Mouse (Mus musculus) kidney, adult 8-10 months (tissue): Measurements from ENCODE around the gene D430041D05Rik.
A peak's percentile ranks its signal among the peaks of the same experiment; 100 is the strongest.

ENCODE experiments used
- DNase-seq, 2 experiments: peaks; one replicate each; pipeline ENCODE4 v3.0.0; 2022

The D430041D05Rik gene

GRCm38 (mm10) chr2:104410963-104411545, at the start of gene D430041D05Rik:
Gene D430041D05Rik (minus strand): TSS chr2:104411013.
- DNase-seq, result no peak

- DNase-seq, result no peak
These were observed 49.2 kb upstream of the D430041D05Rik start for GRCm38 (mm10) chr2:104460021-104460420.

DNA sequence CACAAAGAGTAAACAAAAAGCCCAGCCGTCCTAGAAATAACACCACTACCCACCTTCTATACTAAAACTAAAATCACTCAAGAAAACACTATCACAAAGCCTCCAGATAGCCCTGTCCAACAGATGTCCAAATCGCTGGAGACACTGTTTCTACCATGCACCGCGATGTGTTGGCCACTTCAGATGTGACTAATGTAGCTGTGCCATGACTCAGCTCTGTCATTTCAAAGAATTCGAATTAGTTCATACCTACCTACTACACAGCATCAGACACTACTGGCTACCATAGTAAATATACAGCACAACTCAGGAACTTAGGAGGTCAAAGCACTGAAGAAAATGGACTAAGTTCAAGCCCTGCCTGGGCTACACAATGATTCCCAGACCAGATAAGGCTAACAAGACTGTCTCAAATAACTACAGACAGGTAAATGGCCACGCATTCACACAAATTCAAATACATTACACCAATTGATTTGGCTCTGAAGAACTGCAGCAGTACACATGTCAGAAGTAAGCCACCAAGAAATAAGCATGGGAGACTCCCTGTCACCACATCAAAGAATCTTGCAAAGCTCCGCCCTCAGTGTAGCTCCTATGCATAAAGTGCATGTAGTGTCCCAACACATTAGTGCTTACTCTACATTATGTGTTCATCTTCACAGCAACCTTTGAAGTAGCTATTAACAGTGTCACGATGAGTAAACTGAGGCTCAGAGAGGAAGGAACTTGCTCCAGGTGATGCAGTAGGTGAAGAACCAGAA, 47.9 kb upstream of the D430041D05Rik start:
- no peak for DNase-seq

DNA sequence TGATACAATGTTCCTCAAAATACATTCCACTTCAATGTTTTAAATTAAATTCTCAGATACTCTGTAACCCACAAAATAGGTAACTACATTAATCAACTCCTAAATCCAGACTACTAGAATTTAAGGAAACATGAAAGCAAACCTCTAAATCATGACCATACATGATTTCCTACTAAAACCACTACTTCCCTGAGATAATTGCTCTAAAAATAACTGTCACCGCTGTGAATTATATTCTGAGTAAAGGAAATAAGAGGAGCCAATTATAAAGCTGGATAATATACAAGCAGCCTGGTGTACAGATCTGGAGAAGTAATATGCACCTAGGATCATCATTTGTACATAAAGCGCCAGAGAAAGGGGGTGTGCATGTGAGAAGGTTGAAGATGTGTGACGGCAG, 46.3 kb upstream of the D430041D05Rik start:
- DNase-seq, result no peak

GRCm38 (mm10) chr2:104450685-104451084, 39.9 kb upstream of the D430041D05Rik start:
- DNase-seq, result peak in 1 of 2 experiments; percentile 22

- no peak for DNase-seq
These were observed 38.4 kb upstream of the D430041D05Rik start for GRCm38 (mm10) chr2:104449191-104449590.

GRCm38 (mm10) chr2:104448201-104448600, 37.4 kb upstream of the D430041D05Rik start:
- DNase-seq, result no peak

- DNase-seq, result no peak
These were observed 35.2 kb upstream of the D430041D05Rik start for GRCm38 (mm10) chr2:104446016-104446415.

DNA sequence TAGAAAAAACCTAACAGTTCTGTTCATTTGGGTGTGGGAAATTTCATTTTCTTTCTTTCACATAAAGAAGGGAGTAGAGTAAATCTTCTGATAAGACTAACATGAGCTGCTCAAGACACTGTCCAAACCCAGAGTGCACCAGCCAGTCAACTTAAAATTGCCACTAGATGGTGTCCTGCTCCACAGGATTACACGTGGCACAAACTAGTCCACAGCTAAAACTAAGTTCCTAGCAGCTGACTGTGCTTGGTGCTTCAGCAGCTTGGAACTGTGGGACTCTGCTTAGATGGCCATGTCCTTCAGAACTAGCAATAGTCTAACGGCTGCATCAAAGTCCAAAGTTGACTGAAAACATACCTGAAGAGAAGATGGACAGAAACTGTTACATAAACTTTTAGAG, 34.0 kb upstream of the D430041D05Rik start:
- DNase-seq, result peak; percentile 73 to 76

GRCm38 (mm10) chr2:104442341-104442740, 31.5 kb upstream of the D430041D05Rik start:
- no peak for DNase-seq

DNA sequence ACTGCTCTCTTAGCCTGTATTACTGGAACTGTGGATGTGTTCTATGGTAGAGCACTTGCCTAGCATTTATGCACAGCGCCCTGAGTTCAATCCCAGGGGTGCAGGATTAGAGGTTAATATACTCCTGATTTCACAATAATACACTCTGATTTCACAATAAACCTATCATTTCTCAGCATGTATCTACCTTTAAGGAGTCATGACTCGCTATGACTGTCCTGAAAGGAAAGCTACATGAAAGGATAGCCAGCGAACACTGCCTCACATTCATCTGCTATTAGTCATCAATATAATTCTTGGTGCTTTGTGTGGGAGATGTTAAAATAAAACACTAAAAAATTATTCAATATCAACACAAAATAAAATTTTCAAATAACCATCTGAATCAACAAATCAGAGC, 25.4 kb upstream of the D430041D05Rik start:
- DNase-seq, result no peak

DNA sequence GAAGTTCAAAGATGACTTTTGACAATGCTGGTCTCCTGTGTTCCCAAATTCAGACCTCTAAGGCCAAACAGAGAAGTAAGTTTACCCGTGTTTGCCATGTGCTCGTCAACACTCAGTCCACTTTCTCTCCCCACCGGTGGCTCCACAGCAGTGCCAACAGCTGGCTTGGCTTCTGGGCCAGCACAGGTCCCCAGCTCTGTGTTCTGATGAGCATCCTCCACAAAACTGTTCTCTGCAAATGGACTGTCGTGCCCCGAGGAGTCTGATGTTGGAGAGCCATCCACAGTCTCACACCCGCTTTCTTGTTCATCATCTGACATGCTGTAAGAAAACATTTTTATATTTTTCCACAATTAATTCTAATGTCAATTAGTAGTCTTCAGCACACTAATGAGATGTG, 20.3 kb upstream of the D430041D05Rik start:
- no peak for DNase-seq

- no peak for DNase-seq
These were observed 19.8 kb upstream of the D430041D05Rik start for GRCm38 (mm10) chr2:104430566-104430965.

DNA sequence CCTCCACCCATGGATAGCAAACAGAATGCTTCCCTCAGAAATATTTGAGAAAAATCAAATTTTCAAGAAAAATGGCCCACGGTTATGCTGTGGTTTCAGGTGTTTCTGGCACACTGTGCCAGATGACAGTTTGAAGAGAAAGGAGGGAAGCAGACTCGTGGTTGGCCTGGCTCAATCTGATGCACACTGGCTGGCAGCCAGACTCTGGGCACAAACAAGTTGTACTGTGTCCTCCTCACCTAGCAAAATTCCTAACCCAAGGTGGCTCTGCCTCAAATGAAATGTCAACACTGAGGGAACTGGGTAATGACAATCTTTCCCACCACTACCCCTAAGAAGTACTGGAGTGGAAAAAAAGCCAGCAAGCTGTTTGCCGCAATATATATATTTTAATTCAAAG, 15.3 kb upstream of the D430041D05Rik start:
- no peak for DNase-seq

DNA sequence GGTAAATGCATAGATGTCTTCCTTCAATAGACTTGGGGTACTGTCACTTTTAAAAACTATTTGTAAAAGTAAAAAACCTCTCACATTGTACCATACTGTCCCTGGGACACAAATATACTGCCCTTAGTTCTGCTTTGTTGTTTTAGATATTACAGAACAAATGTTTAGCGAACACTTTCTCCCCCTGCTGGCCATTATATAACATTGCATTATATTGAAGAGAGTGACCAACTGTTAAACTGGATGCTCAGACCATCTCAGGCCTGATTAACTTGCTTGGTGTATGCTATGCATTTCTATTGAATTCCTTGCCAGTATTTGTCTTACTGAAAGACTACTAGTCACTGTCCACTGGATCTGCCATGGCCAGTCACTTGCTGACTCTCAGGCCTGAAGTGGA, 11.4 kb upstream of the D430041D05Rik start:
- DNase-seq, result peak in 1 of 2 experiments; percentile 16

DNA sequence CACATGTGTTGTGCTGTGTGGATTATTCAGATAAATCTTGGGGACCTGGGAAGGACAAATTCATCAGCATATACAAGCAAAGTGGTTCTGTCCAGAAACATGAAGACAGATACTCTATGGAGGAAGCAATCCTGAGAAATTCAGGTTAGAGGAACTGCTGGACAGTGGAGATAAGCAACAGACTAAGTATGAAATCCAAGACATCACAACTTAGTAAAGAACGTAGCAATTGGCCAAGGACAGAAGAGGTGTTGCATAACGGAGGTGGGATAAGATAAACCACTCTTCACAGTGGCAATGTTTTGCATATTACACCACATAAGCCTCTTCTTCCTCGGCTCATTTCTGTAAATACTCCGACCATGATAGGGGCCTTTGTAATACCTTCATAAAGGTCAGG, 10.0 kb upstream of the D430041D05Rik start:
- no peak for DNase-seq

- no peak for DNase-seq
These were observed 9.2 kb upstream of the D430041D05Rik start for GRCm38 (mm10) chr2:104419999-104420398.

DNA sequence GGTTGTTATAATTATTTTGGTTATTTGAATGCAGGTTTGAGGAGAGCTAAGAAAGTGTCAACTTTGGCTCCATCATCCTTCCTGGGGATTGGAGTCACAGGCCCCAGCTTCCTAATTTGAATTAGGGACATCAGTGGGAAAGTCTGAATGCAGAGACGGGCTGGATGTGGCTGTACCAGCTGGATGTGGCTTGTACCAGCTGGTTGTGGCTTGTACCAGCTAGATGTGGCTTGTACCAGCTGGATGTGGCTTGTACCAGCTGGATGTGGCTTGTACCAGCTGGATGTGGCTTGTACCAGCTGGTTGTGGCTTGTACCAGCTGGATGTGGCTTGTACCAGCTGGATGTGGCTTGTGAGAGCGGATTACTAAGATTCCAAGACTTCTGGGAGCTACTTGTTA, 8.6 kb upstream of the D430041D05Rik start:
- DNase-seq, result no peak

DNA sequence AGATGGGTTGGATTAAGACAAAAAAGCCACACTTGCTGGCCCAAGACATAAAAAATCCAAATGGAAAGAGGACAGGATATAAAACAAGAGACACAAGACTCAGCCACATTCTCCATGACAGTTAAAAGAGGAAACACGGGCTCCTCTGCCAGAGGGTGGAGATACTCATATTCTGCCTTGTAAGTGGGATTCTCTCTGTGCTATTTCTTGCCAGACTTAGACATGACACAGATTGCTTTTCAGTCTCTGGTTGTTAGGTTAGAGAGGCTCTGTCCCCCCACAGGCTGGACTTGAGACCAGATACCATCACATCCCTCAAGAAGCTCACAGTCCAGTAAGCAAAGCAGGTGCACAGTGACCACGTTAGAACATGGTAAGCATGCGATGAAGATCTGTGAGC, 2.2 kb upstream of the D430041D05Rik start:
- DNase-seq, result no peak

GRCm38 (mm10) chr2:104412496-104412895, 1.7 kb upstream of the D430041D05Rik start:
- no peak for DNase-seq

- DNase-seq, result no peak
These were observed 993 bp upstream of the D430041D05Rik start for GRCm38 (mm10) chr2:104411806-104412205.

DNA sequence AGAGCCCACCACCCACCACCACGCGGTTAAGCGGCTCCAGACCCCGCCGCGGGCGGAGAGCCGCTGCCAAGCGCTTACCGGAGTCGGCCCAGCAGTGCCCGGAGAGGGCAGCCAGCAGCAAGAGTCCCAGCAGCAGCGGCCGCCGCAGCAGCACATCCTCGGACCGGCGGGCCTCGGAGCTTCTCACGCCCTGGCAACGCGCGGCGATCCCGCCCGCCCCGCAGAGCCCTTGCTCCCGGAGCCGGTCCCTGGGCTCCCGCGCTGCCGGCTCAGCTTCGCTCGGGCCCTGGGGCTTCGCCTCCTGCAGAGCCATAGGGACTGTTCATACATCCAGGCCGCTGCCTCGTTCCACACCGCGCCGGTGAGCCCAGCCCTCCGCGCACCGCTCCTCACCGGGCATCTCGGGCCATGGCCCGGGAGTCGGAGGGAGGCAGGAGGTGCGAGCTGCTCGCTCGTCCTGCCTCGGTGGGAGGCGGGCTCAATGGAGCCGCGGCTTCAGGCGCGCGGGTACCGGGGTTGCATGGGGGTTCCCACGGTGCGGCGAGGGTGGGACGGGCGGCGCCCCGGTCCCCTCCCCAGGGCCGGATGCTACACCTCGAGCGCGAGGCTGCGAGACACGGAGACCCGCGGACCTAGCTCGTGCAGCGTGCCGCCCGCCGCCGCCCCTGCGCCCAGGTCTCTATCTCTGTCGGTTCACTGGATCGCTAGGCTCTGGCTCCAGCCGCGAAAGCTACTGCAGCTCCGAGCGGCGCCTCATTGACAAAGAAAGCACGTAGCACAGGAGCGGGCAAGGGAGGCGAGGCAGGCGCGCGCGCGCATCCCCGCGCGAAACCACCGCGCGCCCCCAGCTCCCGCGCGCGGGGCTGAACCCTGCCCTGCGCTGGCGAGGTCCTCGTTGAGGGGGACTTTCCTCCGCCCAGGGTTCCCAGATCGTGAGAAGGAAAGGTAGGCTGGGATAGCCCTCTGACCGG, 677 bp downstream of the D430041D05Rik start:
- DNase-seq, result no peak

DNA sequence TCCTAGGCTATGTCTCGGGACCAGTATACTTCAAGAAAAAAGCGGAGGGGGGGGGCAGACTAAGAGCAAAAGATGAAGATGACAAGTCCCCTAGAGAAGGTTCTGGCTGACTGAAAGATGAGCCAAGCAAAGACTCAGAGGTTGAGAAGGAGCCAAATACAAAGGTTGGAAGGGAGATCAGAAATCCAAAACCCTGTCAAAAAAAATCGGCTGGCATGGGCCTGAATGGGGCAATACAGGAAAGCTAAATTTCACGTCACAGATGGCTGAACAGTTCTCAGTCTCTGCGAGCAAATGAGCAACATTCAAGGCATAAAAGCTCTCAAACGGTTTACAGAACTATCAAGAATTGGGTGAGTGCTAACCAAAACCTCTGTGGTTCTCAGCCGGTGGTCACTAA, 2.5 kb downstream of the D430041D05Rik start:
- DNase-seq, result no peak
